ENCODE assay signal across 9 mouse cellular contexts in genomic region chr1:59253301-59253909, GRCm38 (mm10). TPM values are rescaled to one million over a fixed set of nuclear protein-coding genes. Genes with fewer than 3 reads are reported as not detected.
A peak's percentile ranks its signal among the peaks of the same experiment; 100 is the strongest.
DNase-seq lines count a peak whose midpoint lies in the region; ATAC-seq lines count a peak whose summit lies in the region.
"Had no signal": no experiment of that assay in that cellular context is flagged by ENCODE, and none has a peak within 500 bp of the region (broad histone marks: within the 10 kb centered on the region; RNA-seq: fewer than 3 reads in every experiment).

No protein-coding gene starts in this region.

- ATAC-seq in kidney, embryonic 15.5 days (replicated peaks; ENCODE audit: low FRiP score), result no peak; the same call in 1 of the 2 replicates
- ATAC-seq in hindbrain, embryonic 16.5 days, result peak; percentile 59
- ATAC-seq in erythroblast, adult 5-6 weeks (replicated peaks; ENCODE audit: low FRiP score, poor library complexity, severe bottlenecking), result no peak
- no peak for ATAC-seq in erythroid progenitor cell, adult 5-6 weeks (replicated peaks; ENCODE audit: low FRiP score, poor library complexity, severe bottlenecking)
- ATAC-seq: Patski had no signal

- no peak overlapping the region for H3K9ac ChIP-seq in kidney, embryonic 15.5 days
- H3K9ac ChIP-seq in hindbrain, embryonic 16.5 days (ENCODE audit: low read depth, low read length), result peak overlapping the region; percentile 57

- WGBS in kidney, embryonic 15.5 days, result 4% methylated on average over 18 of the region's 18 CpGs
- 1% methylated on average over 16 of the region's 18 CpGs for WGBS in hindbrain, embryonic 16.5 days

- H3K4me2 ChIP-seq in kidney, embryonic 15.5 days, result peak overlapping the region; percentile 60
- H3K4me2 ChIP-seq in hindbrain, embryonic 16.5 days (ENCODE audit: low read length), result peak overlapping the region; percentile 67

- H3K27ac ChIP-seq in kidney, embryonic 15.5 days, result no peak overlapping the region
- H3K27ac ChIP-seq in hindbrain, embryonic 16.5 days (ENCODE audit: low read depth, low read length), result no peak overlapping the region

- H3K9me3 ChIP-seq in kidney, embryonic 15.5 days (replicated peaks), result no peaks in the 10 kb centered on the region
- H3K9me3 ChIP-seq in hindbrain, embryonic 16.5 days (ENCODE audit: control insufficient read depth, low read length), result no peaks in the 10 kb centered on the region

- DNase-seq in kidney, postnatal 36 days, result no peak
- peak; percentile 15 for DNase-seq in embryo, embryonic 9.5 days (ENCODE audit: extremely low spot score)
- peak; percentile 38 for DNase-seq in neural tube, embryonic 10.5 days (ENCODE audit: extremely low spot score, low spot score)
- no peak for DNase-seq in B cell, adult 2 months

- peak overlapping the region; percentile 30 for H3K4me3 ChIP-seq in kidney, embryonic 15.5 days (replicated peaks)
- H3K4me3 ChIP-seq in hindbrain, embryonic 16.5 days (ENCODE audit: low read length), result peak overlapping the region; percentile 36

- H3K4me1 ChIP-seq in kidney, embryonic 15.5 days, result peaks cover 27% of the 10 kb centered on the region
- peaks cover 7% of the 10 kb centered on the region for H3K4me1 ChIP-seq in hindbrain, embryonic 16.5 days (ENCODE audit: control insufficient read depth, insufficient read depth, low read depth, low read length)

- no peaks in the 10 kb centered on the region for H3K36me3 ChIP-seq in kidney, embryonic 15.5 days
- no peaks in the 10 kb centered on the region for H3K36me3 ChIP-seq in hindbrain, embryonic 16.5 days (ENCODE audit: control insufficient read depth, insufficient read depth, low read length)

- H3K27me3 ChIP-seq in kidney, embryonic 15.5 days, result no peaks in the 10 kb centered on the region
- H3K27me3 ChIP-seq in hindbrain, embryonic 16.5 days (replicated peaks; ENCODE audit: control insufficient read depth, insufficient read depth, low read length), result no peaks in the 10 kb centered on the region
- H3K27me3 ChIP-seq: Patski had no signal

RNA-seq across cellular contexts. Expression of gene Cdk15, which starts 3.3 kb away (rescaled TPM):
- polyA plus RNA-seq in kidney, embryonic 15.5 days (2015; fragmentation: Nextera tagmentation; extraction: Ambion mirVana), result 0.64 and 0.74 TPM in 2 replicates
- polyA plus RNA-seq in hindbrain, embryonic 16.5 days (2015; fragmentation: Nextera tagmentation; extraction: Ambion mirVana), result 1.4 and 2.0 TPM in 2 replicates
- not detected in 2 replicates for total RNA-seq in erythroblast, adult 5-6 weeks (2015; ENCODE audit: low replicate concordance)
- not detected in 2 replicates for total RNA-seq in erythroblast, adult 5-6 weeks (2017; ENCODE audit: low replicate concordance)
- total RNA-seq in erythroid progenitor cell, adult 5-6 weeks (2015; ENCODE audit: low replicate concordance), result not detected in 2 replicates
- not detected in 2 replicates for total RNA-seq in erythroid progenitor cell, adult 5-6 weeks (2017; ENCODE audit: low replicate concordance)

RNA-seq across cellular contexts. Expression of gene Als2, which starts 16.4 kb away (rescaled TPM):
- polyA plus RNA-seq in kidney, embryonic 15.5 days (2015; fragmentation: Nextera tagmentation; extraction: Ambion mirVana), result 10.9 and 12.9 TPM in 2 replicates
- polyA plus RNA-seq in hindbrain, embryonic 16.5 days (2015; fragmentation: Nextera tagmentation; extraction: Ambion mirVana), result 16.9 and 21.1 TPM in 2 replicates
- 3.1 and 12.3 TPM in 2 replicates for total RNA-seq in erythroblast, adult 5-6 weeks (2015; ENCODE audit: low replicate concordance)
- total RNA-seq in erythroblast, adult 5-6 weeks (2017; ENCODE audit: low replicate concordance), result 5.5 and 6.3 TPM in 2 replicates
- 11.9 and 15.1 TPM in 2 replicates for total RNA-seq in erythroid progenitor cell, adult 5-6 weeks (2015; ENCODE audit: low replicate concordance)
- total RNA-seq in erythroid progenitor cell, adult 5-6 weeks (2017; ENCODE audit: low replicate concordance), result 20.6 and 22.1 TPM in 2 replicates

Comparison
In these comparisons a context has a peak if more than half of its experiments do, and no peak if none do; other contexts are left out.
1. DNase-seq: peak in embryo, embryonic 9.5 days (single experiment) and neural tube, embryonic 10.5 days (single experiment); none in kidney, postnatal 36 days (0 of 2) and B cell, adult 2 months (0 of 2).